Mouse (Mus musculus): ENCODE data around the gene Rab3il1.

- TF ChIP-seq CTCF (conservative IDR thresholded peaks at IDR 0.05; ENCODE audit: insufficient read depth, insufficient read length, low read depth, low read length) (no peak), POLR2A (IDR thresholded peaks at IDR 0.05; ENCODE audit: low read depth, low read length) (no peak)
Measured at GRCm38 (mm10) chr19:10071892-10072291, 70.4 kb downstream of the Rab3il1 start.
